Mouse (Mus musculus) C2C12 (cell line): ENCODE results near the gene Gm28557. TPM values are rescaled to one million over a fixed set of nuclear protein-coding genes. Genes with fewer than 3 reads are reported as not detected.

Experiments
- H3K27me3 ChIP-seq: one replicate; pipeline ENCODE4 v1.6.1; 2011; ENCODE audit not compliant: control insufficient read depth, insufficient read depth, insufficient read length
- H3K36me3 ChIP-seq: one replicate; pipeline ENCODE4 v1.6.1; 2011; ENCODE audit not compliant: control insufficient read depth, insufficient read depth
- H3K4me3 ChIP-seq: one replicate; pipeline ENCODE4 v1.5.1; 2011; ENCODE audit warnings: mild to moderate bottlenecking, control low read depth; ENCODE audit not compliant: poor library complexity, insufficient read depth, severe bottlenecking
- H3K79me2 ChIP-seq: one replicate; pipeline ENCODE4 v1.6.1; 2011; ENCODE audit not compliant: control insufficient read depth, insufficient read depth
- H3K79me3 ChIP-seq: one replicate; pipeline ENCODE4 v1.6.1; 2011; ENCODE audit warnings: low read depth, control low read depth
- H3ac ChIP-seq: one replicate; pipeline ENCODE3; 2011; ENCODE audit warnings: low read depth; ENCODE audit not compliant: control insufficient read depth, insufficient read length
- CEBPB ChIP-seq: IDR thresholded peaks from one replicate; pipeline ENCODE4 v1.6.1; 2011; ENCODE audit warnings: low read depth, mild to moderate bottlenecking, control low read depth, moderate library complexity
- CTCF ChIP-seq: IDR thresholded peaks from one replicate; pipeline ENCODE4 v1.5.1; 2011; ENCODE audit not compliant: control insufficient read depth, insufficient read depth, insufficient read length
- FOSL1 ChIP-seq: IDR thresholded peaks from one replicate; pipeline ENCODE4 v1.8.0; 2011; ENCODE audit warnings: mild to moderate bottlenecking, low read length; ENCODE audit not compliant: poor library complexity, insufficient read depth, severe bottlenecking
- MAX ChIP-seq: IDR thresholded peaks from one replicate; pipeline ENCODE4 v1.6.1; 2011; ENCODE audit warnings: mild to moderate bottlenecking, control low read depth
- MYOD1 ChIP-seq: IDR thresholded peaks from one replicate; pipeline ENCODE4 v1.6.1; 2011; ENCODE audit warnings: low read depth; ENCODE audit not compliant: control insufficient read depth, insufficient read length
- MYOG ChIP-seq: IDR thresholded peaks from one replicate; pipeline ENCODE4 v1.6.1; 2011; ENCODE audit not compliant: control insufficient read depth, insufficient read length; ENCODE audit errors: extremely low read depth
- USF1 ChIP-seq: IDR thresholded peaks from one replicate; pipeline ENCODE4 v1.6.1; 2011; ENCODE audit warnings: low read depth, mild to moderate bottlenecking, control low read depth, moderate library complexity
- polyA plus RNA-seq: library from polyadenylated mRNA; unstranded; fragments of >200 nt; fragmentation: generic; extraction: Trizol; gene quantifications from one replicate; pipeline ENCODE4 v1.2.1, GENCODE M21; 2012; ENCODE audit warnings: missing spikeins

The Gm28557 gene
- polyA plus RNA-seq, 1 experiment, result 0.91 TPM

GRCm38 (mm10) chr13:67060161-67060785 is 48.1 kb downstream of the Gm28557 start:
- Histone ChIP-seq H3K79me2 (no peaks in the 10 kb centered on the region), H3K36me3 (no peaks in the 10 kb centered on the region), H3K4me3 (peak overlapping the region; percentile 33), H3K79me3 (no peaks in the 10 kb centered on the region), H3ac (peak overlapping the region; percentile 56), H3K27me3 (no peaks in the 10 kb centered on the region)
- TF ChIP-seq USF1, result no peak
- no peak for TF ChIP-seq FOSL1
- TF ChIP-seq MAX, result no peak
- TF ChIP-seq CTCF, result no peak
- TF ChIP-seq MYOD1, result no peak
- TF ChIP-seq MYOG, result no peak
- no peak for TF ChIP-seq CEBPB

Other genes starting within 250 kb of the Gm28557 start
- 0.30 TPM for gene Gm10767, start 203.7 kb downstream of the Gm28557 start, polyA plus RNA-seq
- gene Zfp712, start 47.4 kb downstream of the Gm28557 start, polyA plus RNA-seq, result 0.09 TPM
- gene Zfp708, start 10.6 kb downstream of the Gm28557 start, polyA plus RNA-seq, result 0.23 TPM
- gene Rslcan18, start 7.7 kb upstream of the Gm28557 start, polyA plus RNA-seq, result 0.08 TPM
- gene Zfp759, start 13.1 kb upstream of the Gm28557 start, polyA plus RNA-seq, result 0.40 TPM
- 0.66 TPM for gene Rsl1, start 64.6 kb upstream of the Gm28557 start, polyA plus RNA-seq
- gene Zfp455, start 85.9 kb upstream of the Gm28557 start, polyA plus RNA-seq, result 0.08 TPM
- 0.32 TPM for gene Zfp458, start 169.9 kb upstream of the Gm28557 start, polyA plus RNA-seq
- gene Zfp457, start 197.9 kb upstream of the Gm28557 start, polyA plus RNA-seq, result 0.12 TPM
- gene Zfp595, start 224.0 kb upstream of the Gm28557 start, polyA plus RNA-seq, result 0.54 TPM